Comparison of ENCODE assay signal across 27 mouse cellular contexts in the genomic region with DNA sequence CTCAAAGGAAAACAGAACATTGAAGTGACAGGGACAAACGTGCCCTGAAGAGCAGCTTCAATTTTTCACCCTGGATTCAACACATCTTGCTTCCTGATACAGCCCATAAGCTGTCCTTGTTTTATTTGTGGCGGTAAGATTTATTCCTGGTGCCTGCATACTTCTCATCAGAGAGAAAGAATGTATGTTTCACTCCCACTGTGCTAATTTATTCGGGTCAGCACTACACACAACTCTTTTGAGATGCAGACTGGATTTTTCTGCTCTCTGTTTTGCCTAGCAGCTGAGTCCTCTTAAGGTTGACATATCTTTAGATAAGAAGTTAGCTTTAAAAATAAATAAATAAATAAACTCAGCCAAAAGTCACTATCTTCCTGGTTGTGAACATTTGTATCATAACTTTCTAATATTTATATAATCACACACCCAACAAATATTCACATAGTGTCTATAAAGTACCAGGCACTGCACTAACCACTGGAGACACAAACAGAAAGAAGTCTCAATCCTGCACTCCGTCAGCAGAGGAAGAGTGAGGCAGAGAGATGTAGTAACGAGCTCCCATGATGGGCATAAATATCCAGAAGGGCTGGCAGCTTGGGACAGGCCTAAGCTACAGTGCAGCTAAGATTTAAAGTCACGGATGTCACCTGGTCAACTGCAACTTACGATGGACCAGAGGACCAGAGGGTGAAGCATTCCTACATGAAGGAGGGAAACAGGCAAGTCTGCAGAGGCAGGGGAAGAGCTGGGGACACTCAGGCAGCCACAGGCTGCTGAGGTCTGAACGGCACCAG. TPM values are rescaled to one million over a fixed set of nuclear protein-coding genes. Genes with fewer than 3 reads are reported as not detected.
A peak's percentile ranks its signal among the peaks of the same experiment; 100 is the strongest.
DNase-seq lines count a peak whose midpoint lies in the region; ATAC-seq lines count a peak whose summit lies in the region.
"Had no signal": no experiment of that assay in that cellular context is flagged by ENCODE, and none has a peak within 500 bp of the region (broad histone marks: within the 10 kb centered on the region; RNA-seq: fewer than 3 reads in every experiment).

No protein-coding gene starts in this region.

- H3K4me1 ChIP-seq in heart, embryonic 13.5 days = peaks cover 52% of the 10 kb centered on the region
- H3K4me1 ChIP-seq in kidney, embryonic 15.5 days = peaks cover 46% of the 10 kb centered on the region
- peaks cover 18% of the 10 kb centered on the region for H3K4me1 ChIP-seq in midbrain, embryonic 13.5 days (replicated peaks)
- H3K4me1 ChIP-seq in midbrain, embryonic 14.5 days (ENCODE audit: control insufficient read depth, insufficient read depth, low read length) = no peaks in the 10 kb centered on the region

- H3K36me3 ChIP-seq in heart, embryonic 13.5 days = peaks cover 9% of the 10 kb centered on the region; the same call in 1 of the 2 replicates
- H3K36me3 ChIP-seq in kidney, embryonic 15.5 days = 0 out of 2 replicates have a peak, but pooled peaks cover 4% of the 10 kb centered on the region
- 0 out of 2 replicates have a peak, but pooled peaks cover 2% of the 10 kb centered on the region for H3K36me3 ChIP-seq in midbrain, embryonic 13.5 days
- H3K36me3 ChIP-seq in midbrain, embryonic 14.5 days (ENCODE audit: control insufficient read depth, insufficient read depth, low read length) = no peaks in the 10 kb centered on the region
- H3K36me3 ChIP-seq: forebrain, embryonic 10.5 days; G1E; liver, embryonic 15.5 days; lung, embryonic 15.5 days; midbrain, embryonic 12.5 days had no signal

- no peaks in the 10 kb centered on the region; the same call in 1 of the 2 replicates for H3K27me3 ChIP-seq in heart, embryonic 13.5 days (replicated peaks)
- H3K27me3 ChIP-seq in kidney, embryonic 15.5 days = no peaks in the 10 kb centered on the region
- no peaks in the 10 kb centered on the region for H3K27me3 ChIP-seq in midbrain, embryonic 13.5 days
- H3K27me3 ChIP-seq in midbrain, embryonic 14.5 days (ENCODE audit: control insufficient read depth, insufficient read depth, low read length) = no peaks in the 10 kb centered on the region
- H3K27me3 ChIP-seq: CH12.LX; limb, embryonic 15.5 days; liver, embryonic 15.5 days; lung, embryonic 15.5 days; midbrain, embryonic 12.5 days; Patski had no signal

- no peaks in the 10 kb centered on the region for H3K9me3 ChIP-seq in heart, embryonic 13.5 days
- H3K9me3 ChIP-seq in kidney, embryonic 15.5 days (replicated peaks) = no peaks in the 10 kb centered on the region
- no peaks in the 10 kb centered on the region for H3K9me3 ChIP-seq in midbrain, embryonic 13.5 days
- H3K9me3 ChIP-seq in midbrain, embryonic 14.5 days (ENCODE audit: control insufficient read depth, low read length) = no peaks in the 10 kb centered on the region
- H3K9me3 ChIP-seq: forebrain, embryonic 10.5 days; limb, embryonic 15.5 days; liver, embryonic 15.5 days; lung, embryonic 15.5 days; midbrain, embryonic 12.5 days had no signal

- peak overlapping the region; percentile 37; the same call in 1 of the 2 replicates for H3K27ac ChIP-seq in heart, embryonic 13.5 days (replicated peaks)
- H3K27ac ChIP-seq in kidney, embryonic 15.5 days = peak overlapping the region; percentile 87
- no peak overlapping the region for H3K27ac ChIP-seq in midbrain, embryonic 13.5 days
- H3K27ac ChIP-seq in midbrain, embryonic 14.5 days (replicated peaks; ENCODE audit: low read depth, low read length) = no peak overlapping the region
- H3K27ac ChIP-seq: forebrain, embryonic 10.5 days; gastrocnemius, adult 2 months; limb, embryonic 15.5 days; liver, embryonic 15.5 days; lung, embryonic 15.5 days; midbrain, embryonic 12.5 days had no signal

- ATAC-seq in heart, embryonic 13.5 days (ENCODE audit: extremely low read depth, insufficient number of reproducible peaks, low FRiP score, low TSS enrichment) = no peak
- peak; percentile 74 for ATAC-seq in kidney, embryonic 15.5 days (replicated peaks; ENCODE audit: low FRiP score)
- ATAC-seq in midbrain, embryonic 13.5 days = no peak
- no peak for ATAC-seq in midbrain, embryonic 14.5 days (ENCODE audit: low FRiP score, low TSS enrichment)
- ATAC-seq: intestine, postnatal 0 days; Patski had no signal

- 0 out of 2 replicates have a peak overlapping the region, but pooled peaks have one; percentile 1 for H3K4me2 ChIP-seq in heart, embryonic 13.5 days
- peak overlapping the region; percentile 19; the same call in 1 of the 2 replicates for H3K4me2 ChIP-seq in kidney, embryonic 15.5 days
- no peak overlapping the region for H3K4me2 ChIP-seq in midbrain, embryonic 13.5 days (replicated peaks)
- no peak overlapping the region for H3K4me2 ChIP-seq in midbrain, embryonic 14.5 days (ENCODE audit: low read length)
- H3K4me2 ChIP-seq: heart, embryonic 11.5 days; limb, embryonic 15.5 days; liver, embryonic 15.5 days; lung, embryonic 15.5 days; midbrain, embryonic 12.5 days had no signal

- H3K4me3 ChIP-seq in heart, embryonic 13.5 days = no peak overlapping the region
- H3K4me3 ChIP-seq in kidney, embryonic 15.5 days (replicated peaks) = no peak overlapping the region
- H3K4me3 ChIP-seq in midbrain, embryonic 13.5 days (replicated peaks) = no peak overlapping the region
- no peak overlapping the region for H3K4me3 ChIP-seq in midbrain, embryonic 14.5 days (replicated peaks; ENCODE audit: low read depth, low read length)
- H3K4me3 ChIP-seq: forebrain, embryonic 10.5 days; gastrocnemius, adult 2 months; limb, embryonic 15.5 days; liver, embryonic 15.5 days; lung, embryonic 15.5 days; midbrain, embryonic 12.5 days; myocyte had no signal

- H3K9ac ChIP-seq in heart, embryonic 13.5 days = peak overlapping the region; percentile 50
- no peak overlapping the region for H3K9ac ChIP-seq in kidney, embryonic 15.5 days
- peak overlapping the region; percentile 33; the same call in 1 of the 2 replicates for H3K9ac ChIP-seq in midbrain, embryonic 13.5 days (replicated peaks)
- H3K9ac ChIP-seq in midbrain, embryonic 14.5 days (replicated peaks; ENCODE audit: low read length) = no peak overlapping the region
- H3K9ac ChIP-seq: limb, embryonic 15.5 days; liver, embryonic 15.5 days; lung, embryonic 15.5 days; midbrain, embryonic 12.5 days had no signal

- WGBS in heart, embryonic 13.5 days = 51% methylated on average over 8 of the region's 8 CpGs
- 24% methylated on average over 8 of the region's 8 CpGs for WGBS in kidney, embryonic 15.5 days
- WGBS in midbrain, embryonic 13.5 days = 57% methylated on average over 8 of the region's 8 CpGs
- 48% methylated on average over 8 of the region's 8 CpGs for WGBS in midbrain, embryonic 14.5 days

- DNase-seq in heart, adult 9 months (ENCODE audit: low spot score in 2 of 2) = no peak
- no peak for DNase-seq in kidney, adult 11 months
- DNase-seq in midbrain, embryonic 14.5 days = no peak
- DNase-seq in adrenal gland, adult 2 months = no peak
- DNase-seq: B cell, adult 2 months; cerebellum, adult 11 months; cerebellum, adult 9-11 months; gastrocnemius, adult 2 months; heart, postnatal 4 days; kidney, postnatal 4 days; lung, postnatal 36 days; thymus, adult 18-20 months had no signal

RNA-seq across cellular contexts. Expression of gene Apoh, which starts 9.4 kb away (rescaled TPM):
- 1.4 and 4.7 TPM in 2 replicates for polyA plus RNA-seq in heart, embryonic 13.5 days (2015; fragmentation: Nextera tagmentation; extraction: Ambion mirVana)
- 3.8 and 7.0 TPM in 2 replicates for polyA plus RNA-seq in kidney, embryonic 15.5 days (2015; fragmentation: Nextera tagmentation; extraction: Ambion mirVana)
- polyA plus RNA-seq in midbrain, embryonic 13.5 days (2015; fragmentation: Nextera tagmentation; extraction: Ambion mirVana) = 0.13 TPM in 1 of 2 replicates, not detected in the other
- 0.47 and 0.55 TPM in 2 replicates for polyA plus RNA-seq in midbrain, embryonic 14.5 days (2014; fragmentation: Nextera tagmentation; extraction: Ambion mirVana)
- total RNA-seq in adrenal gland, adult 2 months (2021) = 1 to 10 TPM in 1 of 2 experiments, under 1 TPM in 1; 0.41 to 8.7 TPM
- polyA plus RNA-seq in adrenal gland, adult 2 months (2012; rRNA removed) = 0.86 TPM in 1 of 2 replicates, not detected in the other
- total RNA-seq: common myeloid progenitor, adult 5-6 weeks; G1E had no signal
- polyA plus RNA-seq: forebrain, embryonic 10.5 days; G1E; midbrain, embryonic 12.5 days had no signal

RNA-seq across cellular contexts. Expression of gene Prkca, which starts 9.9 kb away (rescaled TPM):
- polyA plus RNA-seq in heart, embryonic 13.5 days (2015; fragmentation: Nextera tagmentation; extraction: Ambion mirVana) = 12.0 and 12.9 TPM in 2 replicates
- polyA plus RNA-seq in kidney, embryonic 15.5 days (2015; fragmentation: Nextera tagmentation; extraction: Ambion mirVana) = 7.4 and 9.4 TPM in 2 replicates
- 3.3 and 4.6 TPM in 2 replicates for polyA plus RNA-seq in midbrain, embryonic 13.5 days (2015; fragmentation: Nextera tagmentation; extraction: Ambion mirVana)
- 7.6 and 9.3 TPM in 2 replicates for polyA plus RNA-seq in midbrain, embryonic 14.5 days (2014; fragmentation: Nextera tagmentation; extraction: Ambion mirVana)
- 1 to 10 TPM; 8.5 to 9.7 TPM for total RNA-seq in adrenal gland, adult 2 months (2021)
- 1.3 TPM in 2 replicates for polyA plus RNA-seq in adrenal gland, adult 2 months (2012; rRNA removed)
- polyA plus RNA-seq: G1E had no signal

Comparison
In these comparisons a context has a peak if more than half of its experiments do, and no peak if none do; other contexts are left out.
1. H3K9ac ChIP-seq: peak in heart, embryonic 13.5 days (single experiment) and midbrain, embryonic 13.5 days (single experiment); none in kidney, embryonic 15.5 days (single experiment) and midbrain, embryonic 14.5 days (single experiment).
2. H3K27ac ChIP-seq: peak in heart, embryonic 13.5 days (single experiment) and kidney, embryonic 15.5 days (single experiment); none in midbrain, embryonic 13.5 days (single experiment) and midbrain, embryonic 14.5 days (single experiment).
3. H3K4me2 ChIP-seq: peak in heart, embryonic 13.5 days (single experiment) and kidney, embryonic 15.5 days (single experiment); none in midbrain, embryonic 13.5 days (single experiment) and midbrain, embryonic 14.5 days (single experiment).